20 mouse cellular contexts compared by ENCODE assay signal in genomic region chr15:92759001-92759400, GRCm38 (mm10).
"Had no signal": no experiment of that assay in that cellular context is flagged by ENCODE, and none has a peak within 500 bp of the region (broad histone marks: within the 10 kb centered on the region; RNA-seq: fewer than 3 reads in every experiment).

No protein-coding gene starts in this region.

- DNase-seq: lung, adult 18-20 months; lung, postnatal 4 days; midbrain, embryonic 14.5 days; right cerebral cortex, adult 18-20 months; right cerebral cortex, postnatal 25 days; right cerebral cortex, postnatal 4 days; spleen, adult 18-20 months; thymus, adult 2 months; thymus, postnatal 25 days; thymus, postnatal 4 days had no signal

- H3K27ac ChIP-seq: liver, embryonic 14.5 days; lung, embryonic 15.5 days; midbrain, embryonic 10.5 days; midbrain, embryonic 12.5 days; neural tube, embryonic 13.5 days; neural tube, embryonic 15.5 days; stomach, embryonic 15.5 days; stomach, postnatal 0 days had no signal

- H3K9ac ChIP-seq: liver, embryonic 14.5 days; lung, embryonic 15.5 days; midbrain, embryonic 12.5 days; neural tube, embryonic 13.5 days; neural tube, embryonic 15.5 days; stomach, embryonic 15.5 days had no signal

- ATAC-seq: lung, postnatal 0 days had no signal

- H3K36me3 ChIP-seq: lung, embryonic 15.5 days; midbrain, embryonic 10.5 days; midbrain, embryonic 12.5 days; neural tube, embryonic 13.5 days; neural tube, embryonic 15.5 days; stomach, embryonic 15.5 days had no signal

- H3K9me3 ChIP-seq: lung, embryonic 15.5 days; midbrain, embryonic 10.5 days; midbrain, embryonic 12.5 days; neural tube, embryonic 13.5 days; neural tube, embryonic 15.5 days; stomach, embryonic 15.5 days had no signal

- H3K4me2 ChIP-seq: lung, embryonic 15.5 days; midbrain, embryonic 12.5 days; neural tube, embryonic 13.5 days; neural tube, embryonic 15.5 days; stomach, embryonic 15.5 days had no signal

- H3K4me1 ChIP-seq: lung, embryonic 15.5 days; neural tube, embryonic 15.5 days; stomach, embryonic 15.5 days had no signal

- H3K4me3 ChIP-seq: lung, embryonic 15.5 days; midbrain, embryonic 10.5 days; midbrain, embryonic 12.5 days; myocyte; neural tube, embryonic 13.5 days; neural tube, embryonic 15.5 days; stomach, embryonic 15.5 days had no signal

- H3K27me3 ChIP-seq: lung, embryonic 15.5 days; neural tube, embryonic 13.5 days; neural tube, embryonic 15.5 days; stomach, embryonic 15.5 days had no signal
